Mouse (Mus musculus) activated CD4-positive, CD25-positive, alpha-beta regulatory T cell, adult 4 months (primary cell): Measurements from ENCODE around the gene Ppp3ca. TPM values are rescaled to one million over a fixed set of nuclear protein-coding genes. Genes with fewer than 3 reads are reported as not detected.

Experiments
- ATAC-seq: one replicate; pipeline ENCODE4 v1.8.0; 2017
- polyA plus RNA-seq, 2 experiments: library from polyadenylated mRNA; unstranded; fragments of 100-300 nt; shearing (Covaris generic); gene quantifications; one replicate each; pipeline ENCODE4 v1.2.1; 2017

Gene Ppp3ca
- polyA plus RNA-seq, 2 experiments from 2014 or later = 13.5 to 21.0 TPM

DNA sequence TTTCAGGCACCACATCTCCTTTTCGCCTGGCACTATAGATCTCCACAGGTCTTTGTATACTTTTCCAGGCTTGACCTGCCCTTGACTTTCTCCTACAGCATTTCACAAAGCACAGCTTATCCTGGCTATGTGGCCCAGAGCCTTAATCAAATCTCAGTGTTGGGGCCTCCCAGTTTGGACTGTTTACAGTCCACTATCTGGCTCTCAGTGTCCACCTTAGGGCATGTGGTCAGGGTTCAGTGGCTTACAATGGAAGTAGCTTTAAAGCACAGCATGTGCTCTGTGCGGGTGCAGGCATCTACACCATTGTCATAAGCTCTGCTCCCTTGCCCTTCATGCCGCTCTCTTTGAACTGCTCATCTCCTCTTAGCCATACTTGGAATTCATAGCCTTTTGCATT lies 146.4 kb downstream of the Ppp3ca start:
- ATAC-seq = no peak

DNA sequence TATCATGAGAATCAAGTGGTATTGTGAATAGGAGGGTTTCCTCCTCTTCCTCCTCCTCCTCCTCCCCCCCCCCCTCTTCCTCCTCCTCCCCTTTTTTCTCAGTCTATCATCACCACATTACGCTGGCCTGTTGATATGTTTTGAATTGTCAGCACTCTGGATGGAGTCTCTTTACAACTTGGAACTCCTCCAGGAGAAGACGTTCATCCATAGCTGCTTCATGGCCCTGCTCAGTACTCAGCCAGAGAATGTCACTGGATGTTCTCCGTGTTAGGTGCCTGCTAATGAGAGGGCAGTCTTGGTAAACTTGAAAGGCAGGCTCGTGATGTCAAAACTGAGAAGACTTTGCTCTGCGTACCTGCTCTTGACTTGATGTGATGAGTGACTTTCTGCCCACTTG lies 149.1 kb downstream of the Ppp3ca start:
- ATAC-seq = no peak

DNA sequence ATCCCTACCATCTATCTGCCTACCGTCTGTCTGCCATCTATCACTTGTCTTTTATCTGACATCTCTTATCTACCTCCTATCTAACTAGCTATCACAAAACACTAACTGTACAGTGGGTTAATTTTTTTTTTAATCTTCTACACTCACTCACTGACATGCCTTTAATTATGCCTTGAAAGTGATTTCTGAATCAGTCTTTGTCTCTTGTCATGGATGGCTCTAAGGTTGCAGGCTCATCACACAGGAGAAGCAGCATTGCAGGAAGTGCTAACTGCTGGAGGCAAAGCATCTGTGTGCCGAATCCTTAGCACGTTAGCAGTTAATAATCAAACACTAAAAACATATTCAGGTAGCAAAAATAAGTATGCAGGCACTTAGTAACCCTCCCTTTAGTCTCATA lies 151.1 kb downstream of the Ppp3ca start:
- no peak for ATAC-seq

- ATAC-seq = no peak
Observed at GRCm38 (mm10) chr3:136821993-136822392, 152.1 kb downstream of the Ppp3ca start.

DNA sequence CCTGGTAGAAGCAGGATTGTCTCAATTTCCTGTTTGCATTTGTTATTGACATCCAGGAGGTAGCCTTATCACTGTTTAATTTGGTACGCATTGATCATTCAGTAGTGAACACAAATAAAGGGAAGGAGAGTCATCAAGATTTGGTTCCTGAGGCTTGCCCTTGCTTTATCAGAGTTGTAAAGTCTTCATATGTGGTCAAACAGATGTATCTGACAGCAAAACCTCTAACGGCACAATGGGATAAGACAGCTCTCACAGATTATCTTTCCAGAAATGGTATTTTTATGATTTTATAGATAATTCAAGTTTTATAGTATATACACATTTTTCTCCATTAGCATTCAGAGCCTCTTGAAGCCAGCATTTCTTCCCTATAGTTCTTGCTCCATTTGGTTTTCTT lies 152.5 kb downstream of the Ppp3ca start:
- ATAC-seq = no peak

DNA sequence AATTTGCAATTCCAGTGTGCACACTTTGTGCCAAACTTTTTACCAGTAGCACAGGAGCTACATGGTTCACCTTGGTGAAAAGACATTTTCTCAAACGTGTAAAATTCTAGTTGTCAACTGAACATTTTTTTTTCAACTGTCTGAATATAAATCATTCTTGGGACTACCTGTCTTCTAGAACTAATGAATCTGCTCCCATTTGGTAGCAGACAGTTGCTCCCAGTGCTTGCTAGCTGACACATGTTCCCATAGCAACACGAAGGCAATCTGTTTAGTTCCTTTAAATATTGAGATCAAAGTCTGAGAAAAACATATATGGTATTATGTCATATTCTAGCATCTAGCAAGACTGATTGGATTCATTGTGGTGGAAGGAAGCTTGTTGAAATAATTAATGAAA lies 158.5 kb downstream of the Ppp3ca start:
- ATAC-seq = no peak

DNA sequence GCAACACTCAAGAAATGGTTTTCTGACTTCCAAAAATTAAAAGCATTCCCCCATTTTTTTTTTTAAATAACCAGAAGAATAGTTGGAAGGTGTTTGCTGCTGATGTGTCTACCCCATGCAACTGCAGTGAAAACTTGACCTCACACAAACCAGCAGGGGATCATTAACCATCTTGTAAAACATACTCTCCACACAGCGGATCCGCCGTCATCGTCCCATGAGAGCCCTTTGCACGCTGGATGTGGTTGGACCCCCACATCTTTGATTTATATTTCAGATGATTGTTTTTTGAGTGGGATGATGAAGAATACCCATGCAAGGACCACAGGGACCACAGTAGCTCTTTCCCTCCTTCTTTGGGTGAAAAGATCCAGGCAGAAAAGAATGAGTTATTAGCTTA lies 159.2 kb downstream of the Ppp3ca start:
- ATAC-seq = no peak

DNA sequence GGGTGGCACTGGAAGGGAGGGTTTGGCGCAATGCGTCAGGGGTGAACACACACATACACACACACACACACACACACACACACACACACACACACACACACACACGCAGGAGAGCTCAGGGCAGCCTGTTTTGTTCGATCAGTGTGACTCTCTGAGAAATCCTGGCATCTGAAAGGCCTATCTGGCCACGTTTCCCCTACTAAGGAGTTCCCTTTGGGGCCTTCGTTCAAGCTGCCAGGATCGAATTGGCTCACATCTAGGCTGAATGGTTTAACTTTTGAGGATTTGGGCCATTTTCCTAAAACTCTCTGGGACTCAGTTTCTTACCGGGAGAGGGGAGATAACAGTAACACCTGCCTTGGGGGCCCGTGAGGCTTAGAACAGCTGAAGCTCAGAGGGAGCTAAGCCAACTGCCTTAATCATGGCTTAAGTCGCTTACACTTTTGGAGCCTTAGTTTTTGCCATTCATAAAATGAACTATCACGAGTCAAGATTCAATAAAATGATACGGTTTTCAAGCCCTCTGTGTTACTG lies 160.8 kb downstream of the Ppp3ca start:
- ATAC-seq = no peak

GRCm38 (mm10) chr3:136833003-136833745 lies 163.2 kb downstream of the Ppp3ca start:
- ATAC-seq = no peak

DNA sequence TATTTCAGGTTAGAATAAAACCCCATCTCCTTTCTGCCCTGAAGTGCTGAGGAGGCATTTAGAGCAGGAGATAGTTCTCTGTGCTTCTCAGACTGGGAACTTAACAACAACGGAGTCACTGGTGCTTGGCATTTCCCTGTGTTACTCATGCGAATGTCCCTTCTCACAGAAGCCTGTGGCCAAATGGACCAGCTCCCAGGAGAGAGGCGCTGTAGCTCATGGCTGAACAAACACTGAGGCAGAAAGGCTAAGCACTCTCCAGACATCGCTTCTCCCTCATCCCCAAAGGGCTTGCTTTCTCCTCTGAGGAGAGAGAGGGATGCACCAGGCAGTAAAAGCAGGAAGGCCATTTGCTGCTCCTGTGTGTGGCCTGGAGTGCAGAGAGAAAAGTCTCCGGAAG lies 164.0 kb downstream of the Ppp3ca start:
- ATAC-seq = no peak

DNA sequence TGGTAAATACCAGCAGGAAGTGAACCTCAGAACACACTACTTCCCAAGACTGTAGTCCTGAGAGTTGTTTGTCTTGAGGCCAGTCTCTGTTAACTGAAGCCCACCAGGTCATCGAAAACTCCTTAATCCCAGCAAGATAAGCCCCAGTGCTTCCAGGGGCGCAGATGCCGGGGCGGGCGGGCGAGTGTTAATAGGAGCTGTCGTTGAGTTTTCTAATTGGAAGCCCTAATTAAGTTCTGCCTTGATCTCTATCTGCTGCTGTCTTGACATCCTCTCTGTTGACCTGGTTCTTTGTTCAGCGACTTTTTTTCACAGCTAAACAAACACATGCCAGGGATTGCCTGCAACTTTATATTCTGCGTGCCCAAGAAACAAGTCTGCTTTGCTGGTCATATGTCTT lies 165.9 kb downstream of the Ppp3ca start:
- no peak for ATAC-seq

- no peak for ATAC-seq
Observed at GRCm38 (mm10) chr3:136836319-136837193, 166.6 kb downstream of the Ppp3ca start.

GRCm38 (mm10) chr3:136837589-136837988 lies 167.7 kb downstream of the Ppp3ca start:
- ATAC-seq = no peak

GRCm38 (mm10) chr3:136841282-136841681 lies 171.4 kb downstream of the Ppp3ca start:
- ATAC-seq = no peak

DNA sequence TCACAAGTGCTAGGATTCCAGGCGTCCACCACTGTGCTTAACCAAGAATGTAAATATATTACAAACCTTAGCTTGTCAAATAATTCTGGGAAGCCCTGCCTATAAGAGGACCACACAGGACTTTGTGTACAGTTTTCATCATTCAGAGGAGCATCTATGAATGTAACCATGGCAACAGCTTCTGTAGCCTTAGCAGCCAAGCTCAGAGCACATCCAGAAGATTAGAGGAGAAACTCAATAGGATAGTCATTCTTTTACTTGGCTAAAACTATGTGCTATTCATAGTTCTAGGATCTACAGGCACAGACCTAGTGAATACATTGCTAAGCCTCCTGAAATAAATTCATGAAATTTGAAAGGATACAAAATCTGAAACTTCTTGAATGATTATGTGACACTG lies 172.5 kb downstream of the Ppp3ca start:
- ATAC-seq = no peak

DNA sequence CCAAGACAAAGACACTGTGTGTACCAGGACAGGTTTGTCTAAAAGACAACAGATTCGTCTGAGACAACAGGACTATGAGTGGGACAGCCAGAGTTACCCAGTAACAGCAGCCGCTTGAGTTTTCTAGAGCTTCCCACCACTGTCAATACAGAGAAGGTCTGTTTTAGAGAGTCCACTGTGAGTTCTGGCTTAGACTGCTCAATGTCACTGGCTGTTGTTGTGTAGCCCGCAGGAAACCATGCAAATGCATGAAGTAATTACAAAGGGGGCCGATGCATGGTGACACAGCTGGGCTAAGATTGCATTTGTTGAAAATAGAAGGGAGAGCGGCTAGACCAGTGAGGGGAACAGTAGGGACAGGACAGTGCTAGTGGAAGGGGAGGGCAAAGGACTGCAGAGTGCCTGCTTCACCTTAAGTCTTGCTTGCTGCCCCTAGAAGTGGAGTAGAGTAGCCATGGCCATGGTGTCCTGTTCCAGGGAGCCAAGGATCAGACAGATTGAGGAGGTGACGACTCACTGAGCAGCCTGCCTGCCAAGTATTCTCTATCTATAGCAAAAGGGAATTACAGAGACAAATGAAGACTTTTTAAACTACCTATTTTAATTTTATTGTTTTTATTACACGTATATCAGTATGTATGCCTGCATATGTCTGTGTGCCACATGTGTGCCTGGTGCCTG lies 174.0 kb downstream of the Ppp3ca start:
- ATAC-seq = no peak

- ATAC-seq = no peak
Observed at GRCm38 (mm10) chr3:136849035-136849434, 179.1 kb downstream of the Ppp3ca start.

DNA sequence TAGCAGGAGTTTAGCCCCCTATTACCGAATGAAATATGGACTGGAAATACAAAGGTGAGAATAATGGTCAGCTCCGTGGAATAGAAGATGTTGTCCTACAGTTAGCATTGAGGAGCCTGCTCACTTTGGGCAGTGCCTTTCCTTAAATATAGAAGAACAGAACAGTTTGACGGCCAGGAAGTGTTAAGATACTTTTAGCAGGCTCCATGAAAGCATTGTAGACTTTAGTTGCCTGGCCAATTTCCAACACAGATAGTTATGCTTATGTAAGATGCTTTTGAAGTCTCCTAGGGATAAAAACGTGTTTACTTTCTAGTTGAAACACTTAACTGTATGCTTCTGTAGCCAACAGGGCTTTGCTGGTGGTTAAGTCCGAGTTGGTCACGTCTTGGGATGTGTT lies 183.0 kb downstream of the Ppp3ca start:
- ATAC-seq = no peak

DNA sequence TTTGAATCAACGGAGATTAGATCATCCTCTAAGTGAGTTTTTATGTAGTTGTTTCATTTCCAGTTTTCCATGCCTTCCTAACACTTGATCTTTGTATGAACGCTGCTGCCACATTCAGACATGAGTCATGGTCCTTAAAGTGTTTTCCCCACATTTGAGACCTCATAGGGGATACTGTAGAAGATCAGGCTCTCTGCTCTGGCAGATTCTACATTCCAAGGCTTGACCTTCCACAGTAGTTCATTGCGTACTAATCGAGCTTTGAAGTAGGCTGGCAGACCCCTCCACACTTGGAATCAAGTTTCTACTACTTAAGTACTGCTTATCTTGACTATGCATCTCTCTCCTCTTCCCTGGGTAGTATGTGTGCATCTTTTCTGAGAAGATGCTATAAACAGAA lies 183.7 kb downstream of the Ppp3ca start:
- ATAC-seq = no peak

- no peak for ATAC-seq
Observed at GRCm38 (mm10) chr3:136855996-136856395, 186.1 kb downstream of the Ppp3ca start.

GRCm38 (mm10) chr3:136862051-136862837 lies 192.3 kb downstream of the Ppp3ca start:
- ATAC-seq = no peak

GRCm38 (mm10) chr3:136863127-136863526 lies 193.2 kb downstream of the Ppp3ca start:
- no peak for ATAC-seq
